In the genomic region with DNA sequence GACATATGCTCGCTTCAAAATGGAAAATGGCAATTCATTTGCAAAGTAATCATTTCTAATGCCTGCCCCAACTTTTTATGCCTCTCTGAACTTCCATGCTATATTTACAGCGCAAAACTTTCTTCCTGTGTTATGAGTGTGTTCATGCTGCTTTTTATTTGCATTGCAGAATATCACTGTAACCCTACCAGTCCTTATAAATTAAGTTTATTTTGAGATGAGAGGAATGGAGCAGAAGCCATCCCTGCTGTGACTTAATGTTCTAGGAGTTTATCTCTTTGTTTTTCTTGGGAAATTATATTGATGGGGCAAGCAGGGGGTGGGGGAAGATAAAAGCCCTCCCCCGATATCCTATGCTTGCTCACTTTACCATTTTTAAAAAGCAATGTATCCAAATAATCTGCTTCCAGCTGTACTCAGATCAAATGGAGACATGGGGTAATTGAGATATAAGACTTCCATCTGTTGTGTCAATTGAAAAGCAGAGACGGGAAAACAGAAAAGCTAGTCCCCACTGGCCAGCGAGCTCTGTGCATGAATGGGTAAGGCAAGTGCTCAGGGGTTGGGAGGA, we compare ENCODE assay signal across 19 mouse cellular contexts.
"Had no signal": no experiment of that assay in that cellular context is flagged by ENCODE, and none has a peak within 500 bp of the region (broad histone marks: within the 10 kb centered on the region; RNA-seq: fewer than 3 reads in every experiment).

No protein-coding gene starts in this region.

- H3K36me3 ChIP-seq: limb, embryonic 15.5 days; liver, embryonic 12.5 days; midbrain, embryonic 10.5 days; midbrain, embryonic 12.5 days; neural tube, embryonic 12.5 days had no signal

- H3K9me3 ChIP-seq: limb, embryonic 15.5 days; liver, embryonic 12.5 days; midbrain, embryonic 10.5 days; midbrain, embryonic 12.5 days; neural tube, embryonic 12.5 days had no signal

- H3K27me3 ChIP-seq: limb, embryonic 15.5 days; liver, embryonic 12.5 days; midbrain, embryonic 12.5 days; neural tube, embryonic 12.5 days had no signal

- H3K4me1 ChIP-seq: limb, embryonic 15.5 days; liver, embryonic 12.5 days; midbrain, embryonic 10.5 days; midbrain, embryonic 12.5 days; neural tube, embryonic 12.5 days had no signal

- DNase-seq: lung, adult 18-20 months; lung, postnatal 36 days; midbrain, embryonic 14.5 days; retina, postnatal 1 day; right cerebral cortex, adult 18-20 months; right cerebral cortex, postnatal 25 days; right cerebral cortex, postnatal 4 days; spleen, adult 18-20 months; thymus, adult 18-20 months; thymus, postnatal 14 days; thymus, postnatal 36 days had no signal

- H3K27ac ChIP-seq: limb, embryonic 15.5 days; liver, embryonic 12.5 days; liver, embryonic 14.5 days; midbrain, embryonic 10.5 days; midbrain, embryonic 12.5 days; neural tube, embryonic 12.5 days had no signal

- H3K4me3 ChIP-seq: limb, embryonic 15.5 days; liver, embryonic 12.5 days; midbrain, embryonic 10.5 days; midbrain, embryonic 12.5 days; myocyte; neural tube, embryonic 12.5 days had no signal

- H3K4me2 ChIP-seq: limb, embryonic 15.5 days; liver, embryonic 12.5 days; midbrain, embryonic 12.5 days; neural tube, embryonic 12.5 days had no signal

- ATAC-seq: liver, embryonic 12.5 days; midbrain, embryonic 16.5 days had no signal

- H3K9ac ChIP-seq: limb, embryonic 15.5 days; liver, embryonic 12.5 days; liver, embryonic 14.5 days; midbrain, embryonic 12.5 days; neural tube, embryonic 12.5 days had no signal
